Mouse (Mus musculus): ENCODE measurements around the gene Irf2bpl. TPM values are rescaled to one million over a fixed set of nuclear protein-coding genes. Genes with fewer than 3 reads are reported as not detected.

The Irf2bpl gene
- polyA plus RNA-seq, 1 experiment: 49.7 TPM

- Histone ChIP-seq H3K27me3 (ENCODE audit: control insufficient read depth, insufficient read depth, insufficient read length) (no peaks in the 10 kb centered on the region), H3K36me3 (ENCODE audit: control insufficient read depth, insufficient read depth) (peaks cover 22% of the 10 kb centered on the region), H3K4me3 (ENCODE audit: insufficient read depth, poor library complexity, severe bottlenecking) (peak overlapping the region; percentile 7), H3K79me3 (ENCODE audit: low read depth) (peaks cover 47% of the 10 kb centered on the region), H3ac (ENCODE audit: control insufficient read depth, insufficient read length, low read depth) (no peak overlapping the region), H3K79me2 (ENCODE audit: control insufficient read depth, insufficient read depth) (peaks cover 61% of the 10 kb centered on the region)
- TF ChIP-seq MAX (IDR thresholded peaks at IDR 0.05) (no peak), MYOD1 (IDR thresholded peaks at IDR 0.05; ENCODE audit: control insufficient read depth, insufficient read length, low read depth) (no peak), USF1 (IDR thresholded peaks at IDR 0.05; ENCODE audit: low read depth) (no peak), CTCF (IDR thresholded peaks at IDR 0.05; ENCODE audit: control insufficient read depth, insufficient read depth, insufficient read length) (no peak), CEBPB (IDR thresholded peaks at IDR 0.05; ENCODE audit: low read depth) (no peak), FOSL1 (IDR thresholded peaks at IDR 0.05; ENCODE audit: insufficient read depth, low read length, poor library complexity, severe bottlenecking) (no peak), MYOG (IDR thresholded peaks at IDR 0.05; ENCODE audit: control insufficient read depth, extremely low read depth, insufficient read length) (no peak)
These were observed 4.4 kb downstream of the Irf2bpl start for GRCm38 (mm10) chr12:86880090-86880723.

- Histone ChIP-seq H3ac (ENCODE audit: control insufficient read depth, insufficient read length, low read depth) (no peak overlapping the region), H3K79me3 (ENCODE audit: low read depth) (peaks cover 47% of the 10 kb centered on the region), H3K4me3 (ENCODE audit: insufficient read depth, poor library complexity, severe bottlenecking) (peak overlapping the region; percentile 7), H3K27me3 (ENCODE audit: control insufficient read depth, insufficient read depth, insufficient read length) (no peaks in the 10 kb centered on the region), H3K79me2 (ENCODE audit: control insufficient read depth, insufficient read depth) (peaks cover 57% of the 10 kb centered on the region), H3K36me3 (ENCODE audit: control insufficient read depth, insufficient read depth) (peaks cover 22% of the 10 kb centered on the region)
- TF ChIP-seq MYOG (IDR thresholded peaks at IDR 0.05; ENCODE audit: control insufficient read depth, extremely low read depth, insufficient read length) (no peak), USF1 (IDR thresholded peaks at IDR 0.05; ENCODE audit: low read depth) (no peak), CEBPB (IDR thresholded peaks at IDR 0.05; ENCODE audit: low read depth) (no peak), MAX (IDR thresholded peaks at IDR 0.05) (no peak), MYOD1 (IDR thresholded peaks at IDR 0.05; ENCODE audit: control insufficient read depth, insufficient read length, low read depth) (no peak), CTCF (IDR thresholded peaks at IDR 0.05; ENCODE audit: control insufficient read depth, insufficient read depth, insufficient read length) (no peak), FOSL1 (IDR thresholded peaks at IDR 0.05; ENCODE audit: insufficient read depth, low read length, poor library complexity, severe bottlenecking) (no peak)
These were observed 5.0 kb downstream of the Irf2bpl start for GRCm38 (mm10) chr12:86879446-86880085.

DNA sequence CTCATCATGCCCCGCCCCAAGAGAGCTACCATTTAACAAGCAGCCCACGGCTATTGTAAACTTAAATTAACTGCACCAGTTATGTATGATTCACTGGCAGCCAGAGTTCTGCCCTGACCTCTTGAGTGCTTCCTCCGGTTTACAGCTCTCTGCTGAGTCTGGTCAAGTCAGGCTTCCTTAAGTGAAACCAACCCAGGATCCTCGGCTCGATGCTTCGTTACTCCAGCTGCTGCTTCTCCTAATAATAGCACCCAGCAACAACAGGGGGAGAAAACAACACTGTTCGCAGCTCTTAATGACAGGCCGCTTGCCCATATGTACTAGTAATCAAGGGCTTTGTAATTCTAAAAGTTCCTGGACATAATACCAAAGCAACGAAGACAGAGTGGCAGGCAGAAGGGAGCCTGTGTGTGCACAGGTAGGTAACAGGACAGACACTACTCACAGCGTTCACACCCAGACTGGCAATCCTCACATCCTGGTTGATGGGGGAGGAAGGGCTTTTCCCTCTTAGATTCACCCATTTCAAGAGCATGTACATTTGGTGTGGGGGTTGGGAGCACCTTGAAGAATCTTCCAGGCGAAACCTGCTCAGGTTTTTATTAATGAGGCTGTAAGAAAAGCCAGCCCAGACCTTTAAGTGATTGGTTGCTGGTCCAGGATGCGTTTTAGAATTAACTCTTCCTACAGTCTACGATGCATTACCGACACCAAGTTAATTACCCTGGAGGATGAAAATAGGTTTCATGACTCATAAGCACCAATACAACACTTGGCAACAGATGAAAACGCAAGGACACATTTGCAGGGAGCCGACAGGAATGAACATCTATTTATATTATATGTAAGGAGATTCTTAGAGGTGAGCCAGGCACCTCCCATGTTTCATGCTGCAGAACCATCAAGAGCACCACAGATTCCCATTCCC is 5.9 kb downstream of the Irf2bpl start:
- Histone ChIP-seq H3K4me3 (ENCODE audit: insufficient read depth, poor library complexity, severe bottlenecking) (no peak overlapping the region), H3K79me2 (ENCODE audit: control insufficient read depth, insufficient read depth) (peaks cover 48% of the 10 kb centered on the region), H3K27me3 (ENCODE audit: control insufficient read depth, insufficient read depth, insufficient read length) (no peaks in the 10 kb centered on the region), H3K79me3 (ENCODE audit: low read depth) (peaks cover 44% of the 10 kb centered on the region), H3ac (ENCODE audit: control insufficient read depth, insufficient read length, low read depth) (peak overlapping the region; percentile 22), H3K36me3 (ENCODE audit: control insufficient read depth, insufficient read depth) (peaks cover 22% of the 10 kb centered on the region)
- TF ChIP-seq CEBPB (IDR thresholded peaks at IDR 0.05; ENCODE audit: low read depth) (no peak), MYOD1 (IDR thresholded peaks at IDR 0.05; ENCODE audit: control insufficient read depth, insufficient read length, low read depth) (no peak), MYOG (IDR thresholded peaks at IDR 0.05; ENCODE audit: control insufficient read depth, extremely low read depth, insufficient read length) (no peak), MAX (IDR thresholded peaks at IDR 0.05) (no peak), FOSL1 (IDR thresholded peaks at IDR 0.05; ENCODE audit: insufficient read depth, low read length, poor library complexity, severe bottlenecking) (no peak), CTCF (IDR thresholded peaks at IDR 0.05; ENCODE audit: control insufficient read depth, insufficient read depth, insufficient read length) (no peak)

GRCm38 (mm10) chr12:86876981-86877380 is 7.6 kb downstream of the Irf2bpl start:
- peaks cover 31% of the 10 kb centered on the region for H3K79me2 ChIP-seq (ENCODE audit: control insufficient read depth, insufficient read depth)

GRCm38 (mm10) chr12:86876116-86876515 is 8.5 kb downstream of the Irf2bpl start:
- H3K79me3 ChIP-seq (ENCODE audit: low read depth): peaks cover 21% of the 10 kb centered on the region
- H3K4me3 ChIP-seq (ENCODE audit: insufficient read depth, poor library complexity, severe bottlenecking): no peak overlapping the region
- TF ChIP-seq USF1 (IDR thresholded peaks at IDR 0.05; ENCODE audit: low read depth) (no peak), CTCF (IDR thresholded peaks at IDR 0.05; ENCODE audit: control insufficient read depth, insufficient read depth, insufficient read length) (no peak), CEBPB (IDR thresholded peaks at IDR 0.05; ENCODE audit: low read depth) (no peak), MYOD1 (IDR thresholded peaks at IDR 0.05; ENCODE audit: control insufficient read depth, insufficient read length, low read depth) (no peak), MAX (IDR thresholded peaks at IDR 0.05) (no peak), MYOG (IDR thresholded peaks at IDR 0.05; ENCODE audit: control insufficient read depth, extremely low read depth, insufficient read length) (no peak), FOSL1 (IDR thresholded peaks at IDR 0.05; ENCODE audit: insufficient read depth, low read length, poor library complexity, severe bottlenecking) (no peak)
- no peaks in the 10 kb centered on the region for H3K27me3 ChIP-seq (ENCODE audit: control insufficient read depth, insufficient read depth, insufficient read length)
- H3ac ChIP-seq (ENCODE audit: control insufficient read depth, insufficient read length, low read depth): no peak overlapping the region
- H3K79me2 ChIP-seq (ENCODE audit: control insufficient read depth, insufficient read depth): peaks cover 23% of the 10 kb centered on the region
- H3K36me3 ChIP-seq (ENCODE audit: control insufficient read depth, insufficient read depth): peaks cover 8% of the 10 kb centered on the region

More at GRCm38 (mm10) chr12:86876981-86877380, 7.6 kb downstream of the Irf2bpl start:
- Histone ChIP-seq H3ac (ENCODE audit: control insufficient read depth, insufficient read length, low read depth) (no peak overlapping the region), H3K79me3 (ENCODE audit: low read depth) (peaks cover 28% of the 10 kb centered on the region), H3K4me3 (ENCODE audit: insufficient read depth, poor library complexity, severe bottlenecking) (no peak overlapping the region), H3K36me3 (ENCODE audit: control insufficient read depth, insufficient read depth) (peaks cover 17% of the 10 kb centered on the region), H3K27me3 (ENCODE audit: control insufficient read depth, insufficient read depth, insufficient read length) (no peaks in the 10 kb centered on the region)
- no peak for TF ChIP-seq USF1 (IDR thresholded peaks at IDR 0.05; ENCODE audit: low read depth)
- TF ChIP-seq CEBPB (IDR thresholded peaks at IDR 0.05; ENCODE audit: low read depth): no peak
- no peak for TF ChIP-seq FOSL1 (IDR thresholded peaks at IDR 0.05; ENCODE audit: insufficient read depth, low read length, poor library complexity, severe bottlenecking)
- no peak for TF ChIP-seq CTCF (IDR thresholded peaks at IDR 0.05; ENCODE audit: control insufficient read depth, insufficient read depth, insufficient read length)
- TF ChIP-seq MAX (IDR thresholded peaks at IDR 0.05): no peak
- no peak for TF ChIP-seq MYOD1 (IDR thresholded peaks at IDR 0.05; ENCODE audit: control insufficient read depth, insufficient read length, low read depth)
- no peak for TF ChIP-seq MYOG (IDR thresholded peaks at IDR 0.05; ENCODE audit: control insufficient read depth, extremely low read depth, insufficient read length)

Measured in C2C12 (cell line).